Mouse (Mus musculus) midbrain, embryonic 11.5 days (tissue): ENCODE measurements around the gene Tcf25. TPM values are rescaled to one million over a fixed set of nuclear protein-coding genes. Genes with fewer than 3 reads are reported as not detected.
"Not testable (repeated sequence)": the region's sequence is repeated elsewhere in the genome, so short reads cannot be mapped to it uniquely, and the experiment has no call there.

Experiments
- ATAC-seq: fragments of 200-750 bp; cut with Nextera tagmentation; 2 replicates; pipeline ENCODE4 v1.8.0; 2017; ENCODE audit warnings: moderate TSS enrichment, moderate library complexity; ENCODE audit not compliant: low FRiP score
- DNase-seq: peaks from one replicate; pipeline ENCODE4 v3.0.0; 2015; ENCODE audit warnings: low spot score; ENCODE audit errors: missing footprints
- H3K27ac ChIP-seq: fragments of 300-500 bp; sonication (generic); 2 replicates; pipeline ENCODE4 v1.5.1; 2014; ENCODE audit warnings: low read depth, low read length
- H3K27me3 ChIP-seq: fragments of 300-500 bp; sonication (generic); 2 replicates; pipeline ENCODE4 v1.6.1; 2014; ENCODE audit warnings: mild to moderate bottlenecking, low read length, moderate library complexity, mixed read lengths; ENCODE audit not compliant: control insufficient read depth, insufficient read depth
- H3K36me3 ChIP-seq: fragments of 300-500 bp; sonication (generic); 2 replicates; pipeline ENCODE4 v1.6.1; 2014; ENCODE audit warnings: mild to moderate bottlenecking, low read length, moderate library complexity, mixed read lengths; ENCODE audit not compliant: control insufficient read depth, insufficient read depth
- H3K4me1 ChIP-seq: fragments of 300-500 bp; sonication (generic); 2 replicates; pipeline ENCODE4 v1.6.1; 2014; ENCODE audit warnings: low read length; ENCODE audit not compliant: control insufficient read depth, insufficient read depth
- H3K4me2 ChIP-seq: fragments of 300-500 bp; sonication (generic); 2 replicates; pipeline ENCODE4 v1.6.1; 2014; ENCODE audit warnings: mild to moderate bottlenecking, moderate library complexity
- H3K4me3 ChIP-seq: fragments of 300-500 bp; sonication (generic); 2 replicates; pipeline ENCODE4 v1.5.1; 2014; ENCODE audit warnings: low read depth, low read length
- H3K9ac ChIP-seq: fragments of 300-500 bp; sonication (generic); 2 replicates; pipeline ENCODE4 v1.6.1; 2014; ENCODE audit warnings: low read length
- H3K9me3 ChIP-seq: fragments of 300-500 bp; sonication (generic); 2 replicates; pipeline ENCODE4 v1.6.1; 2016; ENCODE audit warnings: low read length; ENCODE audit not compliant: control insufficient read depth
- WGBS: fragments of 180-500 bp; shearing (Covaris S2); extraction: QIAGEN DNeasy Blood & Tissue Kit; methylation state at CpG from one replicate; pipeline ENCODE4 v1.1.7; 2014; 5-methylcytosine and 5-hydroxymethylcytosine counted together
- polyA plus RNA-seq: library from polyadenylated mRNA; unstranded; fragments of >200 nt; fragmentation: Nextera tagmentation; extraction: Ambion mirVana; gene quantifications from 2 replicates; pipeline ENCODE4 v1.2.1, GENCODE M21; 2014

The Tcf25 gene
- polyA plus RNA-seq, 1 experiment from 2014 or later, result 181 TPM

- H3K4me1 ChIP-seq, result no peaks in the 10 kb centered on the region
- 94% methylated on average over 29 of the region's 29 CpGs for WGBS
- no peaks in the 10 kb centered on the region for H3K36me3 ChIP-seq
- ATAC-seq (no peak), DNase-seq (no peak)
- H3K9me3 ChIP-seq, result peaks cover 36% of the 10 kb centered on the region
- H3K4me2 ChIP-seq, result no peak overlapping the region
- no peak overlapping the region for H3K4me3 ChIP-seq
- no peak overlapping the region for H3K27ac ChIP-seq
- no peaks in the 10 kb centered on the region for H3K27me3 ChIP-seq
- H3K9ac ChIP-seq, result no peak overlapping the region
Measured at GRCm38 (mm10) chr8:123428343-123428893, 54.9 kb downstream of the Tcf25 start.

- Histone ChIP-seq H3K36me3 (no peaks in the 10 kb centered on the region), H3K9me3 (peaks cover 36% of the 10 kb centered on the region), H3K4me1 (no peaks in the 10 kb centered on the region), H3K27ac (no peak overlapping the region), H3K4me3 (no peak overlapping the region), H3K9ac (no peak overlapping the region), H3K4me2 (no peak overlapping the region), H3K27me3 (no peaks in the 10 kb centered on the region)
- ATAC-seq (no peak), DNase-seq (peak; percentile 66)
- 93% methylated on average over 23 of the region's 23 CpGs for WGBS
Measured at GRCm38 (mm10) chr8:123428939-123429721, 55.6 kb downstream of the Tcf25 start.

- WGBS, result 97% methylated on average over 15 of the region's 15 CpGs
- H3K27me3 ChIP-seq, H3K9ac ChIP-seq, H3K4me2 ChIP-seq, H3K27ac ChIP-seq, H3K4me1 ChIP-seq, H3K36me3 ChIP-seq, ATAC-seq, DNase-seq, H3K4me3 ChIP-seq: not testable (repeated sequence)
- peaks cover 36% of the 10 kb centered on the region for H3K9me3 ChIP-seq
Measured at GRCm38 (mm10) chr8:123429722-123430013, 56.1 kb downstream of the Tcf25 start.

- not testable (repeated sequence) for H3K9ac ChIP-seq, H3K4me3 ChIP-seq, H3K4me1 ChIP-seq, ATAC-seq, H3K4me2 ChIP-seq, DNase-seq, H3K27ac ChIP-seq, H3K36me3 ChIP-seq, H3K27me3 ChIP-seq
- peaks cover 36% of the 10 kb centered on the region for H3K9me3 ChIP-seq
- WGBS, result 90% methylated on average over 8 of the region's 8 CpGs
Measured at GRCm38 (mm10) chr8:123430936-123431335, 57.4 kb downstream of the Tcf25 start.

GRCm38 (mm10) chr8:123431616-123432365 is 58.2 kb downstream of the Tcf25 start:
- H3K9me3 ChIP-seq, result peaks cover 36% of the 10 kb centered on the region
- no peak overlapping the region for H3K9ac ChIP-seq
- no peaks in the 10 kb centered on the region for H3K36me3 ChIP-seq
- no peaks in the 10 kb centered on the region for H3K27me3 ChIP-seq
- H3K4me1 ChIP-seq, result no peaks in the 10 kb centered on the region
- H3K27ac ChIP-seq, result no peak overlapping the region
- no peak overlapping the region for H3K4me3 ChIP-seq
- 96% methylated on average over 25 of the region's 25 CpGs for WGBS
- H3K4me2 ChIP-seq, result no peak overlapping the region
- DNase-seq (peak; percentile 31), ATAC-seq (no peak)

GRCm38 (mm10) chr8:123432381-123432780 is 58.8 kb downstream of the Tcf25 start:
- no peaks in the 10 kb centered on the region for H3K4me1 ChIP-seq
- no peak overlapping the region for H3K27ac ChIP-seq
- peaks cover 30% of the 10 kb centered on the region for H3K9me3 ChIP-seq
- no peaks in the 10 kb centered on the region for H3K36me3 ChIP-seq
- no peak overlapping the region for H3K4me3 ChIP-seq
- no peak overlapping the region for H3K9ac ChIP-seq
- ATAC-seq, result no peak
- DNase-seq, result peak; percentile 14
- WGBS, result 97% methylated on average over 16 of the region's 16 CpGs
- no peak overlapping the region for H3K4me2 ChIP-seq
- H3K27me3 ChIP-seq, result no peaks in the 10 kb centered on the region

GRCm38 (mm10) chr8:123433241-123433974 is 59.9 kb downstream of the Tcf25 start:
- 96% methylated on average over 47 of the region's 47 CpGs for WGBS
- H3K4me2 ChIP-seq, ATAC-seq, H3K4me1 ChIP-seq, H3K27me3 ChIP-seq, H3K9ac ChIP-seq, H3K4me3 ChIP-seq, H3K36me3 ChIP-seq, H3K27ac ChIP-seq: not testable (repeated sequence)
- H3K9me3 ChIP-seq, result peaks cover 22% of the 10 kb centered on the region
- peak; percentile 54 for DNase-seq

- Histone ChIP-seq H3K4me2 (no peak overlapping the region), H3K9me3 (no peaks in the 10 kb centered on the region), H3K4me3 (no peak overlapping the region), H3K27me3 (no peaks in the 10 kb centered on the region), H3K36me3 (no peaks in the 10 kb centered on the region), H3K27ac (no peak overlapping the region), H3K9ac (no peak overlapping the region), H3K4me1 (peaks cover 3% of the 10 kb centered on the region; the same call in 1 of the 2 replicates)
- ATAC-seq (no peak), DNase-seq (no peak)
- 90% methylated on average over 2 of the region's 2 CpGs for WGBS
Measured at GRCm38 (mm10) chr8:123441788-123442187, 68.2 kb downstream of the Tcf25 start.
